Mouse (Mus musculus): ENCODE results near the gene Hs3st1. TPM values are rescaled to one million over a fixed set of nuclear protein-coding genes. Genes with fewer than 3 reads are reported as not detected.

Gene Hs3st1
- polyA plus RNA-seq, 1 experiment = 0.07 TPM

GRCm38 (mm10) chr5:39633206-39633605 lies 122.1 kb downstream of the Hs3st1 start:
- Histone ChIP-seq H3K4me1 (ENCODE audit: control insufficient read depth) (no peaks in the 10 kb centered on the region), H3K4me3 (replicated peaks) (no peak overlapping the region), H3K27me3 (ENCODE audit: control insufficient read depth) (no peaks in the 10 kb centered on the region), H3K9me3 (ENCODE audit: control insufficient read depth, low read length) (no peaks in the 10 kb centered on the region), H3K36me3 (ENCODE audit: control insufficient read depth) (no peaks in the 10 kb centered on the region)
- no peak for TF ChIP-seq GATA1 (IDR thresholded peaks at IDR 0.05; ENCODE audit: low read length)
- no peak for TF ChIP-seq TAL1 (IDR thresholded peaks at IDR 0.05; ENCODE audit: low read length)

- Histone ChIP-seq H3K4me1 (ENCODE audit: control insufficient read depth) (no peaks in the 10 kb centered on the region), H3K27me3 (ENCODE audit: control insufficient read depth) (no peaks in the 10 kb centered on the region), H3K36me3 (ENCODE audit: control insufficient read depth) (no peaks in the 10 kb centered on the region), H3K9me3 (ENCODE audit: control insufficient read depth, low read length) (no peaks in the 10 kb centered on the region), H3K4me3 (replicated peaks) (no peak overlapping the region)
- no peak for TF ChIP-seq TAL1 (IDR thresholded peaks at IDR 0.05; ENCODE audit: low read length)
- no peak for TF ChIP-seq GATA1 (IDR thresholded peaks at IDR 0.05; ENCODE audit: low read length)
Observed at GRCm38 (mm10) chr5:39630841-39631240, 124.4 kb downstream of the Hs3st1 start.

- H3K4me1 ChIP-seq (ENCODE audit: control insufficient read depth) = no peaks in the 10 kb centered on the region
- no peaks in the 10 kb centered on the region for H3K36me3 ChIP-seq (ENCODE audit: control insufficient read depth)
- H3K4me3 ChIP-seq (replicated peaks) = no peak overlapping the region
- no peaks in the 10 kb centered on the region for H3K9me3 ChIP-seq (ENCODE audit: control insufficient read depth, low read length)
- no peak for TF ChIP-seq GATA1 (IDR thresholded peaks at IDR 0.05; ENCODE audit: low read length)
- no peak for TF ChIP-seq TAL1 (IDR thresholded peaks at IDR 0.05; ENCODE audit: low read length)
- H3K27me3 ChIP-seq (ENCODE audit: control insufficient read depth) = no peaks in the 10 kb centered on the region
Observed at GRCm38 (mm10) chr5:39625037-39625473, 130.2 kb downstream of the Hs3st1 start.

GRCm38 (mm10) chr5:39624218-39624590 lies 131.1 kb downstream of the Hs3st1 start:
- H3K27me3 ChIP-seq (ENCODE audit: control insufficient read depth) = no peaks in the 10 kb centered on the region
- no peak overlapping the region for H3K4me3 ChIP-seq (replicated peaks)
- no peaks in the 10 kb centered on the region for H3K36me3 ChIP-seq (ENCODE audit: control insufficient read depth)
- H3K9me3 ChIP-seq (ENCODE audit: control insufficient read depth, low read length) = no peaks in the 10 kb centered on the region
- no peak for TF ChIP-seq TAL1 (IDR thresholded peaks at IDR 0.05; ENCODE audit: low read length)
- no peak for TF ChIP-seq GATA1 (IDR thresholded peaks at IDR 0.05; ENCODE audit: low read length)
- no peaks in the 10 kb centered on the region for H3K4me1 ChIP-seq (ENCODE audit: control insufficient read depth)

- Histone ChIP-seq H3K4me3 (replicated peaks) (no peak overlapping the region), H3K9me3 (ENCODE audit: control insufficient read depth, low read length) (no peaks in the 10 kb centered on the region), H3K36me3 (ENCODE audit: control insufficient read depth) (no peaks in the 10 kb centered on the region), H3K27me3 (ENCODE audit: control insufficient read depth) (no peaks in the 10 kb centered on the region), H3K4me1 (ENCODE audit: control insufficient read depth) (no peaks in the 10 kb centered on the region)
- TF ChIP-seq GATA1 (IDR thresholded peaks at IDR 0.05; ENCODE audit: low read length) (no peak), TAL1 (IDR thresholded peaks at IDR 0.05; ENCODE audit: low read length) (no peak)
Observed at GRCm38 (mm10) chr5:39623304-39624217, 131.7 kb downstream of the Hs3st1 start.

- Histone ChIP-seq H3K36me3 (ENCODE audit: control insufficient read depth) (no peaks in the 10 kb centered on the region), H3K4me1 (ENCODE audit: control insufficient read depth) (no peaks in the 10 kb centered on the region), H3K9me3 (ENCODE audit: control insufficient read depth, low read length) (peaks cover 3% of the 10 kb centered on the region; the same call in 1 of the 2 replicates), H3K4me3 (replicated peaks) (no peak overlapping the region), H3K27me3 (ENCODE audit: control insufficient read depth) (no peaks in the 10 kb centered on the region)
- TF ChIP-seq TAL1 (IDR thresholded peaks at IDR 0.05; ENCODE audit: low read length) (no peak), GATA1 (IDR thresholded peaks at IDR 0.05; ENCODE audit: low read length) (no peak)
Observed at GRCm38 (mm10) chr5:39620206-39620866, 134.9 kb downstream of the Hs3st1 start.

GRCm38 (mm10) chr5:39617354-39617977 lies 137.8 kb downstream of the Hs3st1 start:
- no peak overlapping the region for H3K4me3 ChIP-seq (replicated peaks)
- TF ChIP-seq GATA1 (IDR thresholded peaks at IDR 0.05; ENCODE audit: low read length) = no peak
- no peak for TF ChIP-seq TAL1 (IDR thresholded peaks at IDR 0.05; ENCODE audit: low read length)
- no peaks in the 10 kb centered on the region for H3K27me3 ChIP-seq (ENCODE audit: control insufficient read depth)
- H3K4me1 ChIP-seq (ENCODE audit: control insufficient read depth) = no peaks in the 10 kb centered on the region
- no peaks in the 10 kb centered on the region for H3K36me3 ChIP-seq (ENCODE audit: control insufficient read depth)
- peaks cover 11% of the 10 kb centered on the region; the same call in 1 of the 2 replicates for H3K9me3 ChIP-seq (ENCODE audit: control insufficient read depth, low read length)

- TF ChIP-seq TAL1 (IDR thresholded peaks at IDR 0.05; ENCODE audit: low read length) = no peak
- no peak for TF ChIP-seq GATA1 (IDR thresholded peaks at IDR 0.05; ENCODE audit: low read length)
- Histone ChIP-seq H3K4me3 (replicated peaks) (no peak overlapping the region), H3K36me3 (ENCODE audit: control insufficient read depth) (no peaks in the 10 kb centered on the region), H3K4me1 (ENCODE audit: control insufficient read depth) (no peaks in the 10 kb centered on the region), H3K27me3 (ENCODE audit: control insufficient read depth) (no peaks in the 10 kb centered on the region), H3K9me3 (ENCODE audit: control insufficient read depth, low read length) (peaks cover 11% of the 10 kb centered on the region; the same call in 1 of the 2 replicates)
Observed at GRCm38 (mm10) chr5:39615202-39615601, 140.1 kb downstream of the Hs3st1 start.

- Histone ChIP-seq H3K9me3 (ENCODE audit: control insufficient read depth, low read length) (peaks cover 11% of the 10 kb centered on the region; the same call in 1 of the 2 replicates), H3K4me1 (ENCODE audit: control insufficient read depth) (no peaks in the 10 kb centered on the region), H3K36me3 (ENCODE audit: control insufficient read depth) (no peaks in the 10 kb centered on the region), H3K4me3 (replicated peaks) (no peak overlapping the region), H3K27me3 (ENCODE audit: control insufficient read depth) (no peaks in the 10 kb centered on the region)
- TF ChIP-seq GATA1 (IDR thresholded peaks at IDR 0.05; ENCODE audit: low read length) (no peak), TAL1 (IDR thresholded peaks at IDR 0.05; ENCODE audit: low read length) (no peak)
Observed at GRCm38 (mm10) chr5:39613534-39613933, 141.7 kb downstream of the Hs3st1 start.

Data from erythroblast, embryonic 14.5 days (primary cell).